Mouse (Mus musculus) kidney, postnatal 0 days (tissue): ENCODE results near the gene Srp54a. TPM values are rescaled to one million over a fixed set of nuclear protein-coding genes. Genes with fewer than 3 reads are reported as not detected.
A peak's percentile ranks its signal among the peaks of the same experiment; 100 is the strongest.
"Not testable (repeated sequence)": the region's sequence is repeated elsewhere in the genome, so short reads cannot be mapped to it uniquely, and the experiment has no call there.

Experiments used
- ATAC-seq: fragments of 200-750 bp; cut with Nextera tagmentation; replicated peaks from 2 replicates; pipeline ENCODE4 v1.8.0; 2017; ENCODE audit warnings: low read depth, moderate number of reproducible peaks, moderate TSS enrichment, moderate library complexity; ENCODE audit not compliant: low FRiP score
- DNase-seq: peaks from one replicate; pipeline ENCODE4 v3.0.0-alpha.2; 2016; ENCODE audit warnings: low spot score
- H3K27ac ChIP-seq: fragments of 300-500 bp; sonication (generic); 2 replicates; pipeline ENCODE4 v1.5.1; 2014; ENCODE audit warnings: mild to moderate bottlenecking
- H3K27me3 ChIP-seq: fragments of 300-500 bp; sonication (generic); 2 replicates; pipeline ENCODE4 v1.6.1; 2014; ENCODE audit warnings: low read length, mixed read lengths; ENCODE audit not compliant: insufficient read depth
- H3K36me3 ChIP-seq: fragments of 300-500 bp; sonication (generic); 2 replicates; pipeline ENCODE4 v1.6.1; 2014; ENCODE audit warnings: low read length, mixed read lengths; ENCODE audit not compliant: insufficient read depth
- H3K4me1 ChIP-seq: fragments of 300-500 bp; sonication (generic); replicated peaks from 2 replicates; pipeline ENCODE4 v1.6.1; 2014; ENCODE audit warnings: antibody characterized with exemption, low read length, mixed read lengths; ENCODE audit not compliant: insufficient read depth
- H3K4me2 ChIP-seq: fragments of 300-500 bp; sonication (generic); 2 replicates; pipeline ENCODE4 v1.6.1; 2014; ENCODE audit warnings: mild to moderate bottlenecking, low read length, moderate library complexity, mixed read lengths
- H3K4me3 ChIP-seq: fragments of 300-500 bp; sonication (generic); replicated peaks from 2 replicates; pipeline ENCODE4 v1.5.1; 2014; ENCODE audit warnings: low read depth, low read length
- H3K9ac ChIP-seq: fragments of 300-500 bp; sonication (generic); 2 replicates; pipeline ENCODE4 v1.6.1; 2014; ENCODE audit warnings: low read depth, low read length
- H3K9me3 ChIP-seq: fragments of 300-500 bp; sonication (generic); replicated peaks from 2 replicates; pipeline ENCODE4 v1.6.1; 2016; ENCODE audit warnings: low read length, inconsistent platforms, mixed read lengths
- CTCF ChIP-seq: IDR thresholded peaks from 2 replicates; pipeline ENCODE4 v1.5.1; 2016; ENCODE audit warnings: antibody characterized with exemption, low read depth, mild to moderate bottlenecking, moderate library complexity
- WGBS: fragments of 180-500 bp; shearing (Covaris S2); extraction: QIAGEN DNeasy Blood & Tissue Kit; methylation state at CpG from one replicate; pipeline ENCODE4 v1.1.7; 2014; 5-methylcytosine and 5-hydroxymethylcytosine counted together
- polyA plus RNA-seq: library from polyadenylated mRNA; unstranded; fragments of >200 nt; fragmentation: Nextera tagmentation; extraction: Ambion mirVana; gene quantifications from 2 replicates; pipeline ENCODE4 v1.2.1, GENCODE M21; 2015

The Srp54a gene
- polyA plus RNA-seq, 1 experiment from 2014 or later = 137 TPM

DNA sequence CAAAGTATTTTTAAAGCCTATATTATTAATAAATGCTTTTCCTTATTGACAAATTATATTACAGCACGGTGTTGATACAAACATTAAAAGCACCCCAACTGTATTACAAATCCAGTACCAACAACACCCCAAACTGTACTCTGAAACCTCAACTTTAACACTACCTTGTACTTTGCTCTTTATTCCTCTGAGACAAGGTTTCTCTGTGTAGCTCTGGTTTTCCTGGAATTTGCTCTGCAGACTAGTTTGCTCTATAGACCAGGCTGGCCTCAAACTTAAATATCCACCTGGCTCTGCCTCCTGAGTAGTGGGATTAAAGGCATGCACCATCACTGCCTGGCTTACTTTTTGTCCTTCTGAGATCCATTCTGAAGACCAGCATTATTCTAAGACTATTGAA lies 17.9 kb upstream of the Srp54a start:
- no peak overlapping the region for H3K4me3 ChIP-seq
- H3K27me3 ChIP-seq = no peaks in the 10 kb centered on the region
- no peak for DNase-seq
- no peak for ATAC-seq
- TF ChIP-seq CTCF = no peak
- no peak overlapping the region for H3K4me2 ChIP-seq
- H3K9ac ChIP-seq = no peak overlapping the region
- no peaks in the 10 kb centered on the region for H3K9me3 ChIP-seq
- H3K27ac ChIP-seq = no peak overlapping the region
- H3K4me1 ChIP-seq = no peaks in the 10 kb centered on the region
- no peaks in the 10 kb centered on the region for H3K36me3 ChIP-seq
- 94% methylated on average over 1 of the region's 1 CpGs for WGBS

DNA sequence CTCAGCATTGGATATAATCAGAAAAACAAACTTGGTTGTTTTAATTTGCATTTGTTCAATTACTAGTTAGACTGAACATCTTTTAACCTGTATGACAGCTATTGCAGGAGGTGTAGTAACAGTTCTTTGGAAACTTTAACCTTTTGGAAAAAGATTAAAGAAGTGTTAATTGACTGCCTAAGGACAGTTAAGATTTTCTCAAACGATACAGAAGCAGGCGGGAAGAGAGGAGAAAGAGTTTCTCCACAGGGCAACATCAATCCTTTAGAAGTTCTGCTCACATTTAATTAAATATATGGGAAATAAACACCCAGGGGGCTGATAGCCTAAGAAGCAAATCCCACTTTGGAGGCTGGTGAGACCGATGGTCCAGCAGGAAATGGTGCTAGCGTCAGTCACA lies 7.6 kb upstream of the Srp54a start:
- Histone ChIP-seq H3K4me1 (0 out of 2 replicates have a peak, but pooled peaks cover 3% of the 10 kb centered on the region), H3K9me3 (no peaks in the 10 kb centered on the region), H3K27me3 (no peaks in the 10 kb centered on the region), H3K4me3 (no peak overlapping the region), H3K4me2 (no peak overlapping the region), H3K36me3 (no peaks in the 10 kb centered on the region), H3K9ac (no peak overlapping the region), H3K27ac (no peak overlapping the region)
- no peak for ATAC-seq
- DNase-seq = no peak
- no peak for TF ChIP-seq CTCF
- 59% methylated on average over 4 of the region's 4 CpGs for WGBS

DNA sequence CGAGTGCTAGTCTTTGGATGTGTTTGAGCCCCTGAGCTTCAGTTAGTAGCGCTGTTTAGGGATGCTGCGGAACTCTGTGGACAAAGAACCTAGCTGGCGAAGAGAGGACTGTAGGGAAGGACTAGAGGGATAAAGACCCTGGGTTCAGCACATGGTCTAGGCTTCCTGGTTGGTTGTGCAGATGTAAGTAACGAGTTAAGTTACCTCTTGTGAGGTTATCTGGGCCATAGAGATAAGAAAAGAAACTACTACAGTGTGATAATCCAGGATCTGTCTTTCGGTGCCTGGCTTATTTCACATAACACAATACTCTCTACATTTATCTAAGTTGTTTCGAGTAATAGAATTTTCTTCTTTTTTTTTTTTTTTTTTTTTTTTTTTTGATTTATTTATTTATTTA lies 6.4 kb upstream of the Srp54a start:
- no peaks in the 10 kb centered on the region for H3K9me3 ChIP-seq
- no peak overlapping the region for H3K4me2 ChIP-seq
- H3K4me1 ChIP-seq = 0 out of 2 replicates have a peak, but pooled peaks cover 3% of the 10 kb centered on the region
- no peaks in the 10 kb centered on the region for H3K36me3 ChIP-seq
- 92% methylated on average over 7 of the region's 7 CpGs for WGBS
- no peak overlapping the region for H3K4me3 ChIP-seq
- H3K27me3 ChIP-seq = no peaks in the 10 kb centered on the region
- no peak overlapping the region for H3K27ac ChIP-seq
- DNase-seq (no peak), ATAC-seq (no peak)
- no peak for TF ChIP-seq CTCF
- no peak overlapping the region for H3K9ac ChIP-seq

DNA sequence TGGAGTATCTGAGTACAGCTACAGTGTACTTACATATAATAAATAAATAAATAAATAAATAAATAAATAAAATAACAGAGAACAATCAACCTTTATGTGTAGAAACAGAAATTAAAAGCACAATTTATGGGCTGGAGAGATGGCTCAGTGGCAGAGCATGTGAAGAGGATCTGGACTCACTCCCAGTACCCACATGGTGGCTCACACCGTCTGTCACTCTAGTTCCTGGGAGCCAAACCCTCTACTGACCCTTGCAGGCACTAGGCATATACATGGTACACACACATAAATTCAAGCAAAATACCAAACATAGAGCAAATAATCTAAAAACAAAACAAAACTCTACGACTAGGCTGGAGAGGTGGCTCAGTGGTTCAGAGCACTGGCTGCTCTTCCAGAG lies 4.8 kb upstream of the Srp54a start:
- no peak overlapping the region for H3K27ac ChIP-seq
- H3K4me3 ChIP-seq = no peak overlapping the region
- 98% methylated on average over 2 of the region's 2 CpGs for WGBS
- H3K4me2 ChIP-seq = no peak overlapping the region
- ATAC-seq (no peak), DNase-seq (no peak)
- no peak overlapping the region for H3K9ac ChIP-seq
- no peaks in the 10 kb centered on the region for H3K4me1 ChIP-seq
- no peaks in the 10 kb centered on the region for H3K9me3 ChIP-seq
- TF ChIP-seq CTCF = no peak
- H3K27me3 ChIP-seq = no peaks in the 10 kb centered on the region
- no peaks in the 10 kb centered on the region for H3K36me3 ChIP-seq

DNA sequence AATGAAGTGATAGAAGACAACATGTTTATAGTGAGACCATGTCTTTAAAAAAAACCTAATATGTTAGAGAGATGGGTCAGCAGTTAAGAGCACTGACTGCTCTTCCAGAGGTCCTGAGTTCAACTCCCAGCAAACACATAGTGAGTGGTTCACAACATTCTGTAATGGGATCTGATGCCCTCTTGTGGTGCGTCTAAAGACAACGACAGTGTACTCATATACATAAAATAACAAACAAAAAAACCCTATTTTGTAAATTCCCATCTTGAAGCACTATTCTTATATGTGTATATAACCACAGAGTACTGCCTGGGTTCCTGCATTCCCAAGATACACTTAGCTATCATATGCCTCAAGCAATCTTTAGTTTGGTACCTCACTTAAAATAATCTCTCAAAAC lies 1.4 kb upstream of the Srp54a start:
- not testable (repeated sequence) for H3K9ac ChIP-seq, H3K27ac ChIP-seq, H3K4me1 ChIP-seq, ATAC-seq, H3K27me3 ChIP-seq, H3K4me2 ChIP-seq, H3K4me3 ChIP-seq, H3K9me3 ChIP-seq, H3K36me3 ChIP-seq
- peak; percentile 47 for DNase-seq
- WGBS = 34% methylated on average over 2 of the region's 2 CpGs
- TF ChIP-seq CTCF = peak; percentile 51

DNA sequence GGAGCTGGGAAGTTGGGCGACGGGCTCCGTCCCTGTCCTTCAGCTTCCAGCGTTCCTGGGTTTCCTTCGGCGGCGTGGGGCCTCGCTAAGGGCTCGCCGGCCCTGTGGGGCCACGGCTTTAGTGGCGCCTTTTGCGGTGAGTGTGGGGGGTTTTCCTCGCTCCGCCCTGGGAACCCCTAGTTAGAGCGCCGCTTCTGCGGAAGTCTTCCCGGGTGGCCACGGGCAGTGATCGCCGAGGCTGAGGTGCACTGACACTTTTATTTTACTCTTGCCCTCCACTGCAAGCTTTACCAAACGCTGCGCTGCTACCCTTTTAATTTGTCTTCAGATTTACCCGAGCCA lies 510 bp downstream of the Srp54a start:
- ATAC-seq = peak; percentile 42
- H3K27me3 ChIP-seq, DNase-seq, H3K36me3 ChIP-seq, H3K9me3 ChIP-seq, H3K4me1 ChIP-seq: not testable (repeated sequence)
- Histone ChIP-seq H3K4me2 (peak overlapping the region; percentile 48), H3K27ac (peak overlapping the region; percentile 89), H3K9ac (peak overlapping the region; percentile 77), H3K4me3 (peak overlapping the region; percentile 55)
- 0% methylated on average over 25 of the region's 25 CpGs for WGBS

DNA sequence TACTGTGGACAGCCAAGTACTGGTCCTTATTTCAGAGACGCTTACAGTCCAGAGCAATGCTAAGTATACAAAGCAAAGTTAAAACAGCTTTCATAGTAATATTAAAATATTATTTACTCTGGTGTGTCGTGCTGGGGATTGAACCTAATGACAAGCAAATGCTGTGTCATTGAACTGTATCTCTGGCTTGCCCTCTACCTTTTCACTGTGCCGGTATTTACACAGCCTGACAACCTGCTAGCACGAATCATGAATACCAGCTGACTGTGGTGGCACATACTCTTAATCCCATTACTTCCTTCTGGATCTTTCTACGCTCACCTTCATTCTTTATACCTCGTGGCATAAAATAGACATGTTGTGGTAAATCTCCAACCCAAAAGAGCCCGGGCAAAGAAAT lies 12.1 kb downstream of the Srp54a start:
- not testable (repeated sequence) for H3K27ac ChIP-seq, H3K4me3 ChIP-seq, H3K27me3 ChIP-seq, DNase-seq, ATAC-seq, H3K4me1 ChIP-seq, H3K36me3 ChIP-seq, H3K9me3 ChIP-seq, H3K9ac ChIP-seq, H3K4me2 ChIP-seq
- 100% methylated on average over 1 of the region's 7 CpGs for WGBS

DNA sequence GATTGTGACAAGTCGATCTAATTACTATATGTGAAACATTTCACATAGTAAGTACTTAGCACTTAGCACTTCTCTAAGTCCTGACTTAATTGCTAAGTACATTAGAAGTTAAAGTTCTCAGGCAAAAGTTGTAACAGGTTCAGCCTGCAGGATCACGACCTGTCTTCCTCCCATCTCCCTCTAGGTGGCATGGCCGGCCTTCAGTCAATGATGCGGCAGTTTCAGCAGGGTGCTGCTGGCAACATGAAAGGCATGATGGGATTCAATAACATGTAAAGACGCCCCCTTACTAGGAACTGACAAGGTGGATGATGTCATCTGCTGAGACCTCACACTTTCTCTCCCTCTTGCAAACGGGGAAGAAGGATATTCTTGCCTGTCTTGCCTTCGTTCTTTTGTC lies 32.6 kb downstream of the Srp54a start:
- not testable (repeated sequence) for H3K9me3 ChIP-seq, H3K36me3 ChIP-seq, H3K4me2 ChIP-seq, H3K27ac ChIP-seq, H3K4me3 ChIP-seq, ATAC-seq, DNase-seq, H3K9ac ChIP-seq, H3K27me3 ChIP-seq, H3K4me1 ChIP-seq
- no CpG with 5 or more reads among the region's 7 CpGs for WGBS

DNA sequence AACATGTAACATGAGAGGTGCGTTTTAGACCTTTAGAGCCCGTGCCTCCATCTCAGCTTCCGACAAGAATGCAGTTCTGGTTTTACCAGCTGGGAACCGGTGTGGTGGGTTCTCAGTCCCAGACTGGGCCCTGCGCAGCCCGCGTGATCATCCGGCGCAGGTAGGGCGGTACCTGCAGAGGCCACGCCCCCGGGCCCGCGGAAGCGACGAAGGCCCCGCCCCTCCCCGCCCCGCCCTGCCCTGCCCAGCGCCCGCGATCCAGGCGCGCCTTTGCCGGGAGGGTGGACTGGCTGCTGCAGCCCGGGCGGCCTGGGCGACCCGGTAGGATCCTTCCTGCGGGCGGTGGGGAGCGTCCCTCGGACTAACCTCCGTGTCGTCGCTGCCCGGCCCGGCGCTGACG lies 44.2 kb downstream of the Srp54a start, which contains the start of gene Fam177a:
Fam177a (plus strand) TSS at position 228 of the 400 bp plus-strand sequence.
- H3K27me3 ChIP-seq, H3K9ac ChIP-seq, H3K4me3 ChIP-seq, H3K4me2 ChIP-seq, H3K4me1 ChIP-seq, H3K9me3 ChIP-seq, H3K36me3 ChIP-seq, H3K27ac ChIP-seq, DNase-seq: not testable (repeated sequence)
- ATAC-seq = peak; percentile 96
- no CpG with 5 or more reads among the region's 40 CpGs for WGBS

DNA sequence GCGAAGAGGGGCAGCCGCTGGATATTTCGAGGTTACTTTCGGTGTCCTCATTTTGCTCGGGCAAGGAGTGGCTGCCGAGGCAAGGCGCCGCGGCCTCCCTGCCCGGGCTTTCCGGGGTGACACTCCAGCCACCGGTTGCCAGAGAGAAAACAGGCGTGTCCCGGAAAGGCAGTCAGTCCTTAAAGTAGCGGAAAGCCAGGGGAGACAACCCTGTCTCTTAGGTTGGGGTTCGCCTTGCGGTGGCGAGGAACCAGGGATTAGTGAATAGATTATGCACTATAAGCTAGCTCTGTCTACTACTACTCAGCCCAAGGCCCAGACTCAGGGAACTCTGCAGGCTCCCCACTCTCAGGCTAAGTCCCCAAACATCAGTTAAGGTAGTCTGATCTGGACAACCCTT lies 44.7 kb downstream of the Srp54a start:
- not testable (repeated sequence) for DNase-seq, H3K9ac ChIP-seq, H3K27me3 ChIP-seq, H3K36me3 ChIP-seq, H3K9me3 ChIP-seq, H3K4me2 ChIP-seq, H3K4me3 ChIP-seq, H3K4me1 ChIP-seq, H3K27ac ChIP-seq
- peak; percentile 38 for ATAC-seq
- WGBS = no CpG with 5 or more reads among the region's 18 CpGs
